Mouse (Mus musculus) left cerebral cortex, postnatal 10 days (tissue): Measurements from ENCODE around the gene Xkrx. TPM values are rescaled to one million over a fixed set of nuclear protein-coding genes. Genes with fewer than 3 reads are reported as not detected.
A peak's percentile ranks its signal among the peaks of the same experiment; 100 is the strongest.
"Not testable (repeated sequence)": the region's sequence is repeated elsewhere in the genome, so short reads cannot be mapped to it uniquely, and the experiment has no call there.

ENCODE experiments used
- DNase-seq, 2 experiments: peaks; one replicate each; pipeline ENCODE4 v3.0.0; 2021 to 2022; ENCODE audit warnings: low spot score in 2 of 2, mixed read lengths in 1 of 2; ENCODE audit errors: extremely low spot score in 1 of 2
- intact Hi-C: fragments of 180-260 bp; cut with DNase I; formaldehyde crosslinking; loops from one replicate; pipeline ENCODE4 v1.15.1; 2025
- total RNA-seq, 2 experiments: library from RNA; stranded (reverse); gene quantifications; 2 replicates each; pipeline ENCODE4 v1.2.3; 2021

The Xkrx gene
- total RNA-seq = 1 to 10 TPM in 1 of 2 experiments, under 1 TPM in 1; 0.95 to 1.5 TPM

DNA sequence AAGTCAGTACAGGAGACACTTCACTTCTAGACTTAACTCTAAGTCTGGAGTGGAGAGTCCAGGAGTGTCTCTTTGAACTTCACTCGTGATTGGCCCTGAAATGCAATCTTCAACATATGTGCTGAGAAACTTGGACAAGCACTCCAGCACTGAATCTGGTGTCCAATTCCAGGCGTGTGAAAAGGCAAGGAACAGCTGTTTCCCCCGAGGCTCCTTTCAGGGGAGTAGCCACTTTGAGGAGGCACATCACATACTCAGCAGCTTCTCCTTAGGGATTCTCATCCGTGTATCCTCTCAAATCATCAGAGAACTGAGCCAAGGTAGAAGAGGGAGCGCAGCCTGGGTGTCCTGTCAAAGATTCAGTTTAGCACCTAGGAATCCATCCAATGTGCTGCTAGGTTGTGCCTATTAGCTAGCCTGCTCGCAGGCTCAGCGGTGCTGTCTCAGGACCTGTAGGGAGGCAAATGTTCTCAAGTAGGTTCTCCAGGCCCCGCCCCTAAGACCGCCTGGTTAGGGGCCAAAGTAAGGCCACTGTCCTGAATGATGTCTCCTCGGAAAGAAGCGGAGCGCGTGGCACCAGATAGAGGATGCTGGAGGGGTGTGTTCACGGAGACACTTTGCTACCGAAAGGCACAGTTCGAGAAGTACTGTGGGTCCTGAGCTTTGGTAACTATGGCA is at the start of gene Xkrx:
Gene Xkrx (minus strand): TSS at position 34 of the 678 bp plus-strand sequence.
- intact Hi-C loops = loop anchor here (10.0 kb wide), 1 partner anchor 63 kb away; the partner anchor contains the start of gene Nox1
- no peak for DNase-seq

GRCm38 (mm10) chrX:134211151-134211642 is 49.3 kb upstream of the Xkrx start:
- intact Hi-C loops = no loop called here
- DNase-seq = no peak

DNA sequence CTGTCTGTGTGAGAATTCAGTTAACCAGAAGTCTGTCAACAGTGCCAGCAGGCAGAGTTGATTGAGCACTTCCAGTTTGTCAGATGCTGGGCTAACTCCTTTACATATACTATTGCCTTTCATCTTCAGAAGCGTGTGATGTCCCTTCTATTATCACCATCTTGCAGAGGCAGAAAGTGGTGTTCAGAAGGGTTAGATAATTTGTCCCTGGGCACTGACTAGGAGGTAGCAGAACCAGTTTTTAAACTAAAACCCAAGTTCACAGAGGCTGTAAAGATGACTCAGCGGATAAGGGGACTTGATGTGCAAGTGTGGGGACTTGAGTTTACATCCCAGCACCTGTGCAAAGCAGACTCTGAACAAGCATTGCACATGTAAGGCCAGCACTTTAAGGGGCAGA is 46.6 kb upstream of the Xkrx start:
- DNase-seq = no peak
- intact Hi-C loops = no loop called here

DNA sequence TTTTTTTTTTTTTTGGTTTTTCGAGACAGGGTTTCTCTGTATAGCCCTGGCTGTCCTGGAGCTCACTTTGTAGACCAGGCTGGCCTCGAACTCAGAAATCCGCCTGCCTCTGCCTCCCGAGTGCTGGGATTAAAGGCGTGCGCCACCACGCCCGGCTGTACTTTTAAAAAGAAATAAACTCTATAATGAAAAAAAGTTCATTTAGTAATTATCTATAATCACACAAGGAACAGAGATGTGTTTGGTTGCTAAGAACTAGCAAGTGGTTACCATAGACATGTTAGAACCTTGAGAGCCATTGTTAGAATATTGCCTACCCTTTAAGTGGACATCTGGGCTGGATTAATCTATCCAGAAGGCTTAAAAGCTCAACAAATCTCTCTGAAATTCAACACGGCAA is 25.3 kb upstream of the Xkrx start, which contains the start of gene Arl13a:
Gene Arl13a (plus strand): TSS at position 301 of the 400 bp plus-strand sequence.
- DNase-seq, intact Hi-C loops: not testable (repeated sequence)

DNA sequence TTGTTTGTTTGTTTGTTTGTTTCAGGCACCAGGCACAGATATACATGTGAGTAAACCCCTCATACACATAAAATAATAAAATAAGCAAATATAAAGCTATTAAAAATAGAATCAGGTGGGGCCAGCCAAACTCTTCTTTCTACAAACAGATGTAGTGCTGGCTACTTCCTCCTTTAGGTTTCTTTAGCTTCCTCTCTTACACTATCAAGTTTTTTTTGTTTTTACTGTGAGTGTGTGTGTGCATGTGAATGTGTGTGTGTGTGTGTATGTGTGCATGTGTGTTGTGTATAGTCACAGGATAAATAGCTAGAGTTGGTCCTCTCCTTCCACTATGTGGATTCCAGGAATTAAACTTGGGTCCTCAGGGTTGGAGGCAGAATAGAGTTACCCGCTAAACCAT is 12.8 kb upstream of the Xkrx start:
- no peak for DNase-seq
- intact Hi-C loops = no loop called here

DNA sequence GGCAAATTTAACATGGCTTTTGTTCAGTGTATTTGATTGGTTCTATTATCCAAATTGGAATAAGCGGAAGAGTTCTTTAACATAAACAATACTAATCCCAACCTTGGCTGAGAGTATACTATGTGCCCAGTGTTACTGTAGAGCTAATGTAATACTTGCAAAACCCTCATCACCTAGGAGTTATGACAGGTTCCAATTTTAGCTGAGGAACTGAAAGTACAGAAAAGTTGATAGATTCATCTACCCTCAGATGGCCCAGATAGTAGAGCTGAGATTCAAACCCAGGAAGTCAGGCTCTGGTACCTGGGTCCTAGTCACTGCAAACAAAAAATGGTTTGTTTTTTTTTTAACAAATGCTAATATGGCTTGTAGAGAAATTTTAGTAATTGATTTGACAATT is 8.7 kb upstream of the Xkrx start:
- intact Hi-C loops = no loop called here
- no peak for DNase-seq

GRCm38 (mm10) chrX:134163484-134163883 is 1.6 kb upstream of the Xkrx start:
- intact Hi-C loops = loop anchor here (10.0 kb wide), 1 partner anchor 61 kb away; the partner anchor contains the start of gene Nox1
- no peak for DNase-seq

GRCm38 (mm10) chrX:134162826-134163225 is 950 bp upstream of the Xkrx start:
- no peak for DNase-seq
- intact Hi-C loops = loop anchor here (10.0 kb wide), 1 partner anchor 62 kb away; the partner anchor contains the start of gene Nox1

DNA sequence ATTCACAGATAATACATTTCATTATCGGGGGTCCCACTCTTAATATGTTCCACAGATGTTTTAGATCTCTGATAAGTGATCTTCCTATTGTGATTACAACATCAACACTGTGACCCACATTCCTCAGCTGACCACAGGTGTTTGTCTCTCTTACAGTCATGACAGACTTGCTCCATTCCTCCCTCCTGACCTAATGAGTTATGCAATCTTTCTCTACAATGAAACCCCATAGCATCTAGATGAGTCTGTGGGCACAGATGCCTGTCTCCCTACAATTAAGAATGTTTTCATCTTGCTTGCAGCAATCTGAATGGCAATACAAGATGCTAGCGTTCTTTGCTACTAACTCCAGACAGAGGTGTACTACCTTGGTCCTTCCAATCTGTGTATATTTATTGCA is 1.4 kb downstream of the Xkrx start:
- intact Hi-C loops = loop anchor here (10.0 kb wide), 1 partner anchor 64 kb away; the partner anchor contains the start of gene Nox1
- DNase-seq = no peak

GRCm38 (mm10) chrX:134158151-134158550 is 3.7 kb downstream of the Xkrx start:
- intact Hi-C loops = no loop called here
- DNase-seq = no peak

DNA sequence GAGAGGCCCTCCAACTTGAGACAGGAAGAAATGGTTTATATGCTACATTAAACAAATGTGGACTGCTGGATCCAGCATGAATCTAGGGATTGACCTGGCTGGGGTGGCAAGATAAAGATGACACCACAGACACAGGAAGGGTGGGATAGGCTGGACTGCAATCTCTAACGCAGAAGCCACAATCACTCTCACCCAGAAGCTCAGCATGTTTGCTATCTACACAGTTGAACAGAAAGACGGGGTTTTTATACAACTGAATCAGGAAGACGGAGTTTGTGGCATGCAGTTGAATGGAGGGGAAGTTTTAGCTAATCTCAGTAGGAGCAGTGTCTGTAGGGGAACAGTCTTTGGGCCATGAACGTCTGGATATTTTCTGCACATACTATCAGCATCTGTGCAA is 19.9 kb downstream of the Xkrx start:
- intact Hi-C loops = no loop called here
- no peak for DNase-seq

GRCm38 (mm10) chrX:134141551-134141950 is 20.3 kb downstream of the Xkrx start:
- intact Hi-C loops = no loop called here
- no peak for DNase-seq

DNA sequence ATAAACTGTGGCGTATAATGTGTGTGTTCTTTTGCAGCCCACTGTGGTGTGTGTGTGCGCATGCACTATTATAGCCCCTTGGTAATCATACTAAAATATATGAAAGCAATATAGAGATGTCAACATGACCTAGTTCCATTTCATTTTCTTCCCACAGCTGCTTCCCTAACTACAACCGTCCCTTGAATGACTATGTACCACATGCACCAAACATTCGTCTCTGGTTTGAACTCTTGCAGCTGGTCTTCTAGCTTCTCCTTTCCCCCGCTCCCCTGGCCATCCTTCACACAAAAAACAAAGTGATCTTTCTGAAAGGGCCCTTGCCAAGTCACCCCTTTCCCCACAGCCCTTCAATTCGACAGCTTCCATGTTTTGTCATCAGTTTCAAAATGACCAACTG is 21.9 kb downstream of the Xkrx start:
- intact Hi-C loops = no loop called here
- no peak for DNase-seq

DNA sequence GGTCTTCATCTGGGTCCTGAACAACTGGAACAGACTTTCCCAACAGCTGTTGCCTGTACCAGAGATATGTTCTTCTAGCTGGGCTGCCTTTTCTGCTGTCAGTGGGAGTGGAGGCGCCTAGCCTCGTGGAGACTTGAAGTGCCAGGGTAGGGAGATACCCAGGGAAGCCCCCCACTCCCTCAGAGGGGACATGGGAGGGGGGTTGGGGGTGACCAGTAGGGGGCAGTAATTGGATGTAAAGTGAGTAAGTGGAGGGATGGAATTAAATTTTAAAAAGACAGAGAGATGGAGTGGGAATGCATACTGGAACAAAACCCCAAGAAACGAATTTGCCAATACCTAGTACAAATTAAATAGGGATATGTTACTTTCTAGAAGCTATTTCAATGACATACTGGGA is 28.1 kb downstream of the Xkrx start:
- no peak for DNase-seq
- intact Hi-C loops = loop anchor here (10.0 kb wide), 1 partner anchor 161 kb away; the partner anchor contains the start of gene Tmem35a

GRCm38 (mm10) chrX:134132295-134132694 is 29.6 kb downstream of the Xkrx start:
- peak; percentile 7 to 21 for DNase-seq
- intact Hi-C loops = loop anchor here (10.0 kb wide), 1 partner anchor 163 kb away; the partner anchor contains the start of gene Tmem35a

DNA sequence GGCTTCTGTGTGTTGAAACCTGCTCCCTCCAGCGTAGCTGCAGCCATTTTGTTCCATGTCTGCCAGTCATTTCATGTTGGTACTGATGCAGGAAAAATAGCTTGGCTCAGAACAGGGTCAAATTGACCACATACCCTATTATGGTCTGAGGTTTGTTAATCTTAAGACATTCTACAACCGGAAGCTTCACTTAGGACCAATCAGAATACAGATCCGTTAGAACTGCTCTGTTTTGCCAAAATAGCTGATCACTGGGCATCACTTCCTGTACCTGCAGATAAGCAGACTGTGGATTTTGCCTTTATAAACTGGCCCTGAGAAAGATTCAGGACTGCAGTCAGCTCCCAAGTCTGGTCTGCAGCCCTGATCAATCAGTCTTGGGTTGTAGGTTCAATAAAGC is 33.3 kb downstream of the Xkrx start:
- intact Hi-C loops = no loop called here
- DNase-seq = no peak

DNA sequence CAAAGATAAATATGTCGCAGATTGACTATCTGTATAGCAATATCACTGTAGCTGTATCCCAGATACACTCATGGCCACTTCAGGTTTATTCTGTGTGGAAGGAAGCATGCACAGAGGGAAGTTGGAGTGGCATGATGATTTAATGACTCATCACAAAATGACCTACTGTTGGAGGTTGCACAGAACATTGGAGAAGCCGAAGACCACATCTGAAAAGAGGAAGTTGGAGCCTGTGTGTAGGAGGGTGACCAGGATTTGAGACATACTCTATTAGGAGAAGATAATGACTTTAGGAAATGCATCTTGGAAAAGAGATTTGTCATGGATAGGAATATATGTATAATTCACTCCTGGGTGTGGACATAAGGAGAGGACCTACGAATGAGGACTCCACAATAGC is 45.5 kb downstream of the Xkrx start:
- DNase-seq = no peak
- intact Hi-C loops = no loop called here

DNA sequence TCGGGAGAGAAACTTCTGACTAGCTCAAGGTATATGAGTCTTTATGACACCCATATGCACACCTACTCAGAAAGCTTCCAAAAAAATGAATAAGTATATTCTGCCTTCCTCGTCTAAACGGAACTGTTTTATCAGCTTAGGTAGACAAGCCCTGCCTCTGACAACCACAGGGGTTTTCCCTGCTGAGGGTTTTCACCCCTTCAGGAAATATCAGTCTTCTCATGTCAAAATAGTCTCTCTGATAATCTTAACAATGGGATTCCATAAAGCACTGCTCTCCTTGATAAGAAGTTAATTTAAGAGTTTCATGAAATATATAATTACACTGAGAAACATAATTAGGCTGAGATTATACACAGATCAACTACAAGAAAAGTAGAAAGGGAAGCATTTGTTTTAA is 50.1 kb downstream of the Xkrx start:
- intact Hi-C loops = no loop called here
- DNase-seq = no peak

GRCm38 (mm10) chrX:134102641-134103040 is 59.2 kb downstream of the Xkrx start:
- intact Hi-C loops = no loop called here
- DNase-seq = peak in 1 of 2 experiments; percentile 1
